Mouse (Mus musculus): ENCODE measurements around the gene Ybx1. TPM values are rescaled to one million over a fixed set of nuclear protein-coding genes. Genes with fewer than 3 reads are reported as not detected.

Gene Ybx1
- polyA plus RNA-seq, 1 experiment from 2014 or later: 990 TPM

- H3K36me3 ChIP-seq (ENCODE audit: control insufficient read depth, insufficient read depth, low read length): peaks cover 34% of the 10 kb centered on the region
- no peaks in the 10 kb centered on the region for H3K27me3 ChIP-seq (ENCODE audit: control insufficient read depth, insufficient read depth, low read length)
- H3K4me1 ChIP-seq (ENCODE audit: control insufficient read depth, insufficient read depth, low read length): peaks cover 11% of the 10 kb centered on the region; the same call in 1 of the 2 replicates
- DNase-seq (no peak), ATAC-seq (ENCODE audit: low FRiP score, low TSS enrichment) (no peak)
- H3K27ac ChIP-seq (replicated peaks; ENCODE audit: low read depth, low read length): 0 out of 2 replicates have a peak overlapping the region, but pooled peaks have one; percentile 70
- H3K9me3 ChIP-seq (ENCODE audit: control insufficient read depth, low read length): no peaks in the 10 kb centered on the region
- H3K4me2 ChIP-seq (ENCODE audit: low read length): no peak overlapping the region
- H3K4me3 ChIP-seq (replicated peaks; ENCODE audit: low read depth, low read length): no peak overlapping the region
- H3K9ac ChIP-seq (replicated peaks; ENCODE audit: low read length): no peak overlapping the region
- WGBS: 70% methylated on average over 3 of the region's 3 CpGs
These were observed 55.7 kb downstream of the Ybx1 start for GRCm38 (mm10) chr4:119238661-119239060.

GRCm38 (mm10) chr4:119234348-119234747, 60.1 kb downstream of the Ybx1 start:
- H3K9ac ChIP-seq (replicated peaks; ENCODE audit: low read length): no peak overlapping the region
- ATAC-seq (ENCODE audit: low FRiP score, low TSS enrichment): no peak
- WGBS: 87% methylated on average over 3 of the region's 3 CpGs

GRCm38 (mm10) chr4:119233256-119233901, 61.0 kb downstream of the Ybx1 start:
- ATAC-seq (ENCODE audit: low FRiP score, low TSS enrichment) (no peak; the same call in 1 of the 2 replicates), DNase-seq (peak; percentile 78)
- under 1% methylated on average over 36 of the region's 36 CpGs for WGBS
- Histone ChIP-seq H3K27ac (replicated peaks; ENCODE audit: low read depth, low read length) (peak overlapping the region; percentile 53; the same call in 1 of the 2 replicates), H3K9ac (replicated peaks; ENCODE audit: low read length) (peak overlapping the region; percentile 65), H3K4me3 (replicated peaks; ENCODE audit: low read depth, low read length) (peak overlapping the region; percentile 83), H3K4me1 (ENCODE audit: control insufficient read depth, insufficient read depth, low read length) (peaks cover 15% of the 10 kb centered on the region; the same call in 1 of the 2 replicates), H3K9me3 (ENCODE audit: control insufficient read depth, low read length) (no peaks in the 10 kb centered on the region), H3K4me2 (ENCODE audit: low read length) (peak overlapping the region; percentile 93), H3K36me3 (ENCODE audit: control insufficient read depth, insufficient read depth, low read length) (peaks cover 10% of the 10 kb centered on the region; the same call in 1 of the 2 replicates), H3K27me3 (ENCODE audit: control insufficient read depth, insufficient read depth, low read length) (no peaks in the 10 kb centered on the region)

More at GRCm38 (mm10) chr4:119234348-119234747, 60.1 kb downstream of the Ybx1 start:
- no peak overlapping the region for H3K4me3 ChIP-seq (replicated peaks; ENCODE audit: low read depth, low read length)
- no peak for DNase-seq
- no peaks in the 10 kb centered on the region for H3K27me3 ChIP-seq (ENCODE audit: control insufficient read depth, insufficient read depth, low read length)
- H3K9me3 ChIP-seq (ENCODE audit: control insufficient read depth, low read length): no peaks in the 10 kb centered on the region
- peaks cover 10% of the 10 kb centered on the region; the same call in 1 of the 2 replicates for H3K36me3 ChIP-seq (ENCODE audit: control insufficient read depth, insufficient read depth, low read length)
- peaks cover 16% of the 10 kb centered on the region; the same call in 1 of the 2 replicates for H3K4me1 ChIP-seq (ENCODE audit: control insufficient read depth, insufficient read depth, low read length)
- no peak overlapping the region for H3K27ac ChIP-seq (replicated peaks; ENCODE audit: low read depth, low read length)
- peak overlapping the region; percentile 93 for H3K4me2 ChIP-seq (ENCODE audit: low read length)

GRCm38 (mm10) chr4:119232410-119233255, 61.8 kb downstream of the Ybx1 start, which contains the start of the genes AU022252 and P3h1:
Gene AU022252, minus strand, starts transcription at chr4:119232712.
Gene P3h1, plus strand, starts transcription at chr4:119232915.
- H3K4me1 ChIP-seq (ENCODE audit: control insufficient read depth, insufficient read depth, low read length): peaks cover 15% of the 10 kb centered on the region; the same call in 1 of the 2 replicates
- peaks cover 16% of the 10 kb centered on the region; the same call in 1 of the 2 replicates for H3K36me3 ChIP-seq (ENCODE audit: control insufficient read depth, insufficient read depth, low read length)
- H3K4me3 ChIP-seq (replicated peaks; ENCODE audit: low read depth, low read length): peak within 1 kb of the TSS; percentile 83
- peak within 1 kb of the TSS; percentile 53; the same call in 1 of the 2 replicates for H3K27ac ChIP-seq (replicated peaks; ENCODE audit: low read depth, low read length)
- H3K27me3 ChIP-seq (ENCODE audit: control insufficient read depth, insufficient read depth, low read length): no peaks in the 10 kb centered on the region
- H3K9ac ChIP-seq (replicated peaks; ENCODE audit: low read length): peak within 1 kb of the TSS; percentile 65
- H3K9me3 ChIP-seq (ENCODE audit: control insufficient read depth, low read length): no peaks in the 10 kb centered on the region
- WGBS: under 1% methylated on average over 71 of the region's 71 CpGs
- peak within 1 kb of the TSS; percentile 93 for H3K4me2 ChIP-seq (ENCODE audit: low read length)
- ATAC-seq (ENCODE audit: low FRiP score, low TSS enrichment): peak; percentile 98
- peak; percentile 99 for DNase-seq

Other genes with a start within 250 kb of the Ybx1 start
- gene Slc2a1, start 185.9 kb downstream of the Ybx1 start, polyA plus RNA-seq (2014; fragmentation: Nextera tagmentation; extraction: Ambion mirVana): 61.3 and 94.4 TPM in 2 replicates
- 4.8 and 7.1 TPM in 2 replicates for gene Zfp691, start 120.4 kb downstream of the Ybx1 start, polyA plus RNA-seq (2014; fragmentation: Nextera tagmentation; extraction: Ambion mirVana)
- gene Ermap, start 104.6 kb downstream of the Ybx1 start, polyA plus RNA-seq (2014; fragmentation: Nextera tagmentation; extraction: Ambion mirVana): 0.24 and 0.63 TPM in 2 replicates
- gene Svbp, start 99.3 kb downstream of the Ybx1 start, polyA plus RNA-seq (2014; fragmentation: Nextera tagmentation; extraction: Ambion mirVana): 253 and 300 TPM in 2 replicates
- gene Tmem269, start 76.4 kb downstream of the Ybx1 start, polyA plus RNA-seq (2014; fragmentation: Nextera tagmentation; extraction: Ambion mirVana): 0.29 and 0.54 TPM in 2 replicates
- gene AU022252, start 61.9 kb downstream of the Ybx1 start, polyA plus RNA-seq (2014; fragmentation: Nextera tagmentation; extraction: Ambion mirVana): 21.1 and 26.0 TPM in 2 replicates
- gene P3h1, start 61.7 kb downstream of the Ybx1 start, polyA plus RNA-seq (2014; fragmentation: Nextera tagmentation; extraction: Ambion mirVana): 10.1 TPM in 2 replicates
- gene Cldn19, start 39.2 kb downstream of the Ybx1 start, polyA plus RNA-seq (2014; fragmentation: Nextera tagmentation; extraction: Ambion mirVana): 1.4 and 1.8 TPM in 2 replicates
- gene Ppih, start 25.9 kb upstream of the Ybx1 start, polyA plus RNA-seq (2014; fragmentation: Nextera tagmentation; extraction: Ambion mirVana): 57.6 and 60.0 TPM in 2 replicates
- gene Ccdc30, start 120.9 kb upstream of the Ybx1 start, polyA plus RNA-seq (2014; fragmentation: Nextera tagmentation; extraction: Ambion mirVana): 19.3 and 20.6 TPM in 2 replicates
- 20.9 and 24.5 TPM in 2 replicates for gene Ppcs, start 127.8 kb upstream of the Ybx1 start, polyA plus RNA-seq (2014; fragmentation: Nextera tagmentation; extraction: Ambion mirVana)
- gene Zmynd12, start 128.2 kb upstream of the Ybx1 start, polyA plus RNA-seq (2014; fragmentation: Nextera tagmentation; extraction: Ambion mirVana): 0.30 and 0.45 TPM in 2 replicates
- gene Rimkla, start 198.0 kb upstream of the Ybx1 start, polyA plus RNA-seq (2014; fragmentation: Nextera tagmentation; extraction: Ambion mirVana): 22.9 and 26.2 TPM in 2 replicates
- 18.6 and 31.6 TPM in 2 replicates for gene Foxj3, start 242.4 kb upstream of the Ybx1 start, polyA plus RNA-seq (2014; fragmentation: Nextera tagmentation; extraction: Ambion mirVana)
- 8.6 and 9.5 TPM in 2 replicates for gene Frg2f1, start 244.9 kb upstream of the Ybx1 start, polyA plus RNA-seq (2014; fragmentation: Nextera tagmentation; extraction: Ambion mirVana)